Mouse (Mus musculus): ENCODE measurements around the gene Dnah10. TPM values are rescaled to one million over a fixed set of nuclear protein-coding genes. Genes with fewer than 3 reads are reported as not detected.

Gene Dnah10
- polyA plus RNA-seq, 1 experiment from 2014 or later, result 0.09 TPM

GRCm38 (mm10) chr5:124830331-124830730, 105.4 kb downstream of the Dnah10 start:
- Histone ChIP-seq H3K27ac (ENCODE audit: low read depth, low read length) (no peak overlapping the region), H3K9ac (ENCODE audit: low read length) (no peak overlapping the region), H3K4me1 (ENCODE audit: control insufficient read depth, insufficient read depth, low read length) (no peaks in the 10 kb centered on the region), H3K36me3 (ENCODE audit: control insufficient read depth, insufficient read depth, low read length) (peaks cover 19% of the 10 kb centered on the region), H3K4me3 (ENCODE audit: low read depth, low read length) (no peak overlapping the region), H3K4me2 (ENCODE audit: low read length) (no peak overlapping the region), H3K27me3 (replicated peaks; ENCODE audit: control insufficient read depth, insufficient read depth, low read length) (no peaks in the 10 kb centered on the region), H3K9me3 (replicated peaks; ENCODE audit: control insufficient read depth, low read length) (no peaks in the 10 kb centered on the region)
- WGBS, result 91% methylated on average over 12 of the region's 12 CpGs
- ATAC-seq (no peak), DNase-seq (ENCODE audit: low spot score) (no peak)

DNA sequence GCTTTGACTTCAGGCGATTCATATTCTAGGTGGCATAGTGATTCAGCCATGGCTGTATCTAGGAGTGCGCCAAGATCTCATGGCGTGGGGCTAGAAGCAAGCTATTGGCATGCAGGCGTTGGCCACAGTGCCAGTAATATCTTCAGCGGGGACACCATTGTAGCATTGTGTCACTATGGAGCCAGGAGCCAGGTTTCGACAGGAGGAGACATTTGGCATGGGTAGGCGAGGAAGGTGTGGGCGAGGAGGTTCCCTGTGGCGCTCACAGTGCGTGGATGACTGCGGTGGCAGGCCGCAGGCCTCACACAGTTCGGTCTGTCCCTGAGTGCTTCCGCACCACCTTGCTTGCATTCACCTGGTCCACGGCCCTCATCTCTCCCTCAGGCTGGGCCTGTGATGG, 110.3 kb downstream of the Dnah10 start:
- no peaks in the 10 kb centered on the region for H3K4me1 ChIP-seq (ENCODE audit: control insufficient read depth, insufficient read depth, low read length)
- DNase-seq (ENCODE audit: low spot score) (no peak), ATAC-seq (no peak)
- WGBS, result 96% methylated on average over 15 of the region's 15 CpGs
- H3K36me3 ChIP-seq (ENCODE audit: control insufficient read depth, insufficient read depth, low read length), result peaks cover 55% of the 10 kb centered on the region
- no peak overlapping the region for H3K9ac ChIP-seq (ENCODE audit: low read length)
- H3K4me3 ChIP-seq (ENCODE audit: low read depth, low read length), result no peak overlapping the region
- no peaks in the 10 kb centered on the region for H3K9me3 ChIP-seq (replicated peaks; ENCODE audit: control insufficient read depth, low read length)
- no peak overlapping the region for H3K27ac ChIP-seq (ENCODE audit: low read depth, low read length)
- no peaks in the 10 kb centered on the region for H3K27me3 ChIP-seq (replicated peaks; ENCODE audit: control insufficient read depth, insufficient read depth, low read length)
- no peak overlapping the region for H3K4me2 ChIP-seq (ENCODE audit: low read length)

- no peak overlapping the region for H3K4me3 ChIP-seq (ENCODE audit: low read depth, low read length)
Observed at GRCm38 (mm10) chr5:124836075-124836474, 111.2 kb downstream of the Dnah10 start.

GRCm38 (mm10) chr5:124836621-124837020, 111.7 kb downstream of the Dnah10 start:
- no peak for ATAC-seq
- no peaks in the 10 kb centered on the region for H3K9me3 ChIP-seq (replicated peaks; ENCODE audit: control insufficient read depth, low read length)
- peaks cover 55% of the 10 kb centered on the region for H3K36me3 ChIP-seq (ENCODE audit: control insufficient read depth, insufficient read depth, low read length)
- 77% methylated on average over 4 of the region's 4 CpGs for WGBS
- DNase-seq (ENCODE audit: low spot score), result no peak
- H3K4me1 ChIP-seq (ENCODE audit: control insufficient read depth, insufficient read depth, low read length), result no peaks in the 10 kb centered on the region
- no peak overlapping the region for H3K4me2 ChIP-seq (ENCODE audit: low read length)
- H3K9ac ChIP-seq (ENCODE audit: low read length), result no peak overlapping the region
- no peaks in the 10 kb centered on the region for H3K27me3 ChIP-seq (replicated peaks; ENCODE audit: control insufficient read depth, insufficient read depth, low read length)
- no peak overlapping the region for H3K4me3 ChIP-seq (ENCODE audit: low read depth, low read length)
- no peak overlapping the region for H3K27ac ChIP-seq (ENCODE audit: low read depth, low read length)

More at GRCm38 (mm10) chr5:124836075-124836474, 111.2 kb downstream of the Dnah10 start:
- no peak overlapping the region for H3K9ac ChIP-seq (ENCODE audit: low read length)
- H3K4me1 ChIP-seq (ENCODE audit: control insufficient read depth, insufficient read depth, low read length), result no peaks in the 10 kb centered on the region
- DNase-seq (ENCODE audit: low spot score), result no peak
- H3K4me2 ChIP-seq (ENCODE audit: low read length), result no peak overlapping the region
- H3K27ac ChIP-seq (ENCODE audit: low read depth, low read length), result no peak overlapping the region
- H3K36me3 ChIP-seq (ENCODE audit: control insufficient read depth, insufficient read depth, low read length), result peaks cover 55% of the 10 kb centered on the region
- ATAC-seq, result no peak
- WGBS, result 93% methylated on average over 10 of the region's 10 CpGs
- H3K27me3 ChIP-seq (replicated peaks; ENCODE audit: control insufficient read depth, insufficient read depth, low read length), result no peaks in the 10 kb centered on the region
- H3K9me3 ChIP-seq (replicated peaks; ENCODE audit: control insufficient read depth, low read length), result no peaks in the 10 kb centered on the region

- Histone ChIP-seq H3K4me3 (ENCODE audit: low read depth, low read length) (no peak overlapping the region), H3K9me3 (replicated peaks; ENCODE audit: control insufficient read depth, low read length) (no peaks in the 10 kb centered on the region), H3K36me3 (ENCODE audit: control insufficient read depth, insufficient read depth, low read length) (peaks cover 37% of the 10 kb centered on the region), H3K4me2 (ENCODE audit: low read length) (no peak overlapping the region), H3K4me1 (ENCODE audit: control insufficient read depth, insufficient read depth, low read length) (no peaks in the 10 kb centered on the region), H3K27ac (ENCODE audit: low read depth, low read length) (no peak overlapping the region), H3K27me3 (replicated peaks; ENCODE audit: control insufficient read depth, insufficient read depth, low read length) (no peaks in the 10 kb centered on the region), H3K9ac (ENCODE audit: low read length) (no peak overlapping the region)
- DNase-seq (ENCODE audit: low spot score), result no peak
- ATAC-seq, result no peak
- WGBS, result 85% methylated on average over 7 of the region's 7 CpGs
Observed at GRCm38 (mm10) chr5:124840202-124840601, 115.3 kb downstream of the Dnah10 start.

- no peaks in the 10 kb centered on the region for H3K9me3 ChIP-seq (replicated peaks; ENCODE audit: control insufficient read depth, low read length)
- H3K27ac ChIP-seq (ENCODE audit: low read depth, low read length), result peak overlapping the region; percentile 5; the same call in 1 of the 2 replicates
- H3K4me3 ChIP-seq (ENCODE audit: low read depth, low read length), result no peak overlapping the region
- no peak overlapping the region for H3K9ac ChIP-seq (ENCODE audit: low read length)
- whole genome bisulfite sequencing, result 52% methylated on average over 2 of the region's 2 CpGs
- ATAC-seq (peak; percentile 76), DNase-seq (ENCODE audit: low spot score) (peak; percentile 69)
- no peaks in the 10 kb centered on the region for H3K27me3 ChIP-seq (replicated peaks; ENCODE audit: control insufficient read depth, insufficient read depth, low read length)
- no peaks in the 10 kb centered on the region for H3K4me1 ChIP-seq (ENCODE audit: control insufficient read depth, insufficient read depth, low read length)
- H3K36me3 ChIP-seq (ENCODE audit: control insufficient read depth, insufficient read depth, low read length), result peaks cover 33% of the 10 kb centered on the region
- no peak overlapping the region for H3K4me2 ChIP-seq (ENCODE audit: low read length)
Observed at GRCm38 (mm10) chr5:124840669-124841068, 115.8 kb downstream of the Dnah10 start.

DNA sequence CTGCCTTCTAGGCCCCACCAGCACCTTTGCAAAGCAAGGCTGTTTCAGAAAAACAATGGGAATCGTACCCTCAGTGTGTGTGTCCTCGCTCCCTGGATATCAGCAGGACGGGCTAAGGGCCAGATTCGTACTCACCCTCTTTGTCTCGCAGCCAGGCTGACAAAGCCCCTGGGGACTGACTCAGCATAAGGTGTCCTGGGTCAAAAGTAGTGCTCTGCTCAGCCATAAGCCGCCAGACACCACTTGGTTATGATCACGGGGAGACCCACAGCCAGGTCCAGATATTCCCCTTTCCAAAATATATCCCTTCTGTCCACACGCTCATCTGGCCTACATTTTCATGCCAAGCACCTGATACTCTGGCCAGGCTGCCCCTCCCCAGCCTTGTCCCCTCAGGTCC, 118.5 kb downstream of the Dnah10 start:
- no peak for ATAC-seq

GRCm38 (mm10) chr5:124844929-124845328, 120.0 kb downstream of the Dnah10 start:
- Histone ChIP-seq H3K36me3 (ENCODE audit: control insufficient read depth, insufficient read depth, low read length) (no peaks in the 10 kb centered on the region), H3K4me1 (ENCODE audit: control insufficient read depth, insufficient read depth, low read length) (no peaks in the 10 kb centered on the region), H3K4me3 (ENCODE audit: low read depth, low read length) (no peak overlapping the region), H3K27ac (ENCODE audit: low read depth, low read length) (no peak overlapping the region), H3K9me3 (replicated peaks; ENCODE audit: control insufficient read depth, low read length) (no peaks in the 10 kb centered on the region), H3K9ac (ENCODE audit: low read length) (no peak overlapping the region), H3K27me3 (replicated peaks; ENCODE audit: control insufficient read depth, insufficient read depth, low read length) (no peaks in the 10 kb centered on the region), H3K4me2 (ENCODE audit: low read length) (no peak overlapping the region)
- DNase-seq (ENCODE audit: low spot score) (no peak), ATAC-seq (no peak)
- WGBS, result 88% methylated on average over 4 of the region's 4 CpGs

More for the DNA sequence above, 118.5 kb downstream of the Dnah10 start:
- WGBS, result 57% methylated on average over 8 of the region's 8 CpGs
- no peaks in the 10 kb centered on the region for H3K4me1 ChIP-seq (ENCODE audit: control insufficient read depth, insufficient read depth, low read length)
- DNase-seq (ENCODE audit: low spot score), result no peak
- H3K9me3 ChIP-seq (replicated peaks; ENCODE audit: control insufficient read depth, low read length), result no peaks in the 10 kb centered on the region
- no peak overlapping the region for H3K27ac ChIP-seq (ENCODE audit: low read depth, low read length)
- no peak overlapping the region for H3K4me3 ChIP-seq (ENCODE audit: low read depth, low read length)
- no peaks in the 10 kb centered on the region for H3K27me3 ChIP-seq (replicated peaks; ENCODE audit: control insufficient read depth, insufficient read depth, low read length)
- no peak overlapping the region for H3K9ac ChIP-seq (ENCODE audit: low read length)
- H3K36me3 ChIP-seq (ENCODE audit: control insufficient read depth, insufficient read depth, low read length), result peaks cover 12% of the 10 kb centered on the region
- H3K4me2 ChIP-seq (ENCODE audit: low read length), result no peak overlapping the region

- Histone ChIP-seq H3K36me3 (ENCODE audit: control insufficient read depth, insufficient read depth, low read length) (no peaks in the 10 kb centered on the region), H3K9ac (ENCODE audit: low read length) (no peak overlapping the region), H3K4me2 (ENCODE audit: low read length) (no peak overlapping the region), H3K27ac (ENCODE audit: low read depth, low read length) (no peak overlapping the region), H3K9me3 (replicated peaks; ENCODE audit: control insufficient read depth, low read length) (no peaks in the 10 kb centered on the region), H3K4me1 (ENCODE audit: control insufficient read depth, insufficient read depth, low read length) (no peaks in the 10 kb centered on the region), H3K27me3 (replicated peaks; ENCODE audit: control insufficient read depth, insufficient read depth, low read length) (no peaks in the 10 kb centered on the region), H3K4me3 (ENCODE audit: low read depth, low read length) (no peak overlapping the region)
- 89% methylated on average over 1 of the region's 1 CpGs for WGBS
- no peak for DNase-seq (ENCODE audit: low spot score)
- no peak for ATAC-seq
Observed at GRCm38 (mm10) chr5:124847014-124847413, 122.1 kb downstream of the Dnah10 start.
